Mouse (Mus musculus): ENCODE measurements around the gene Kbtbd13.

The Kbtbd13 gene

GRCm38 (mm10) chr9:65391613-65391964 is at the start of gene Kbtbd13:
Gene Kbtbd13 (minus strand): TSS chr9:65391652.
- peak; percentile 96 for DNase-seq

- DNase-seq: peak; percentile 99
These were observed 44.3 kb upstream of the Kbtbd13 start, which contains the start of gene Mtfmt for GRCm38 (mm10) chr9:65435671-65436301. Gene Mtfmt (plus strand): TSS chr9:65435782.

DNA sequence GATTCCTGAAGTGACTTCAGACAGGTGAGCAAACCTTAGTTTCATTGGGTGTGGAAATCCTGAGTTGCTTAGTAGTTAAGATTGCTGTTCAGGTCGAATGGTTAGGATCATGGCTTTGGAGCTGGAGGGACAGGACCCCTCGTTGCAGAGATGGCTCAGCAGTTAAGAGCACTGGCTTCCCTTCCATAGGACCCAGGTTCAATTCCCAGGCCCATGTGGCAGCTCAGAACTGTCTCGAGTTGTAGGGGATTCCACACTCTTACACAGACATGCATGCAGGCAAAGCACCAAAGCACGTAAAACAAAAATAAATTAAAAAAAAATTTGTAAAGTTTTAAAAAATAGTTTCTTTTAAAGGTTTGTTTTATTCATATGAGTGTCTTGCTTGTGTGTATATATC is 43.8 kb upstream of the Kbtbd13 start:
- DNase-seq: peak; percentile 89

GRCm38 (mm10) chr9:65434140-65434539 is 42.7 kb upstream of the Kbtbd13 start:
- DNase-seq: no peak

- DNase-seq: peak; percentile 96
These were observed 40.8 kb upstream of the Kbtbd13 start for GRCm38 (mm10) chr9:65432236-65432635.

GRCm38 (mm10) chr9:65430921-65431320 is 39.5 kb upstream of the Kbtbd13 start:
- peak; percentile 91 for DNase-seq

DNA sequence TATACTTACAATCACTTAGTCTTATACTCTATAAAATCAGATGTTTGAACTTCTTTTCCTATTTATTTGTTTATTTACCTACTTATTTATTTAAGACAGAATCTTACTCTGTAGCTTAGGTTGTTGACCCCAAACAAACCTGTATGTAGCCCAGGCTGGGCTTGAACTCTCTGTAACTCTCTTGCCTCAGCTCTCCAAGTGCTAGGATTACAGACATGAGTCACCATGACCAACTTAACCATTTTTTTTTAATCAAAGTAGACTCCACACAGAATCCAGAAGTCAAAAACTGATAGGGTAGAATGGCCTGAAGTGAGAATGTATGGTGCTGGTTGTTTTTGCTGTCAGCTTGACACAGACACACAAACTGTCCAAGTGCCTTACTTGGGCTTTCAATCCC is 38.9 kb upstream of the Kbtbd13 start:
- no peak for DNase-seq

GRCm38 (mm10) chr9:65428003-65428402 is 36.6 kb upstream of the Kbtbd13 start:
- DNase-seq: no peak

DNA sequence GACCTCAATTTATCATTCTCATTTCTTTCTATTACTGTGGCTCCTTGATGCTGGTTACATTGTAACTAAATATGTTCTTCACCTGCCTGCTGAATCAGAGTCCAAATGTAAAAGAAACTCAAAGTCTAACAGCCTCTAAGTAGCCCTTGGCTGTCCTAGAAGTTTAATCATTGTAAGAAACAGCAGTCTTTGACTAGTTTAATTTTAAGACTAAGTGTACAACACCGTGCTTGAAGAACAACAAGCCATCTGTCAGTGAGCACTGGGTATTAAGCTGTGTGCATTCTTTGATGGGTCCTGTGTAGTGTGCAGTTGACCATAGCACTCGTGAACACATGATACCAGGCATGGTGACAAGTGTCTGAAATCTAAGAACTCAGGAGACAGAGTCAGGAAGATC is 36.1 kb upstream of the Kbtbd13 start:
- DNase-seq: no peak

DNA sequence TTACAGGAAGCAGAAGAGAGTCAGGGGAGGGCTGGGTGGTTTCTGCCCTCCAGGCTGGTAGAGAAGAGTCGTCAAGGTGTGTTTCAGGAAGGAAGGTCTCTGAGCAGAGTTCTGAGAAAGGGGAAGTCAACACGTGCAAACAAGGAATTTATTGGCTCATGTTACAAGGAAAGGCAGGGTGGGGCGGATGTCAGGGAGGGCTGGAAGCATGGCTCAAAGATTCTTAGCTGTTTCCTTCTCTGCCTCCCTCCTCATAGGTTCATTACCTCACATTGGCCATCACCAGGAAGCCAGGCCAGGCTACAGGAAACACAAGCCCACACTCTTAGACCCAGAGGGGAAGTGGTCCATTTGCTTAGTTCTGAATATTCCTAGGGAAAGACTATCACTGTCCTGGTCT is 32.9 kb upstream of the Kbtbd13 start:
- no peak for DNase-seq

GRCm38 (mm10) chr9:65422760-65423501 is 31.5 kb upstream of the Kbtbd13 start, which contains the start of gene Slc51b:
Gene Slc51b (minus strand): TSS chr9:65422955.
- DNase-seq: no peak

DNA sequence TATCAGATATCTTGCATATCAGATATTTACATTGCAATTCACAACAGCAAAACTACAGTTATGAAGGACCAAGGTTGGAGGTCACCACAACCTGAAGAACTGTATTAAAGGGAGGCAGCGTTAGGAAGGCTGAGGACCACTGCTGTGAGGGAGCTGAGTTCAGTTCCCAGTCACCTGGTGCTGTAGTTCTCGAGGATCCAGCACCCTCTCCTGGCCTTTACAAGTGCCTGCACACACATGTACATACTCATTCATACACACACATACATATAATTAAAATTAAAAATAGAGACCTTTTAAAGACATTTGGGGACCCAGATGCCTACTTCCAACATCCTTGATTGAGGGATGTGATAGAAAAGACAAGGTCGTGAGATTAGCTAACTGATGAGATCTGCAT is 28.2 kb upstream of the Kbtbd13 start:
- DNase-seq: no peak

- no peak for DNase-seq
These were observed 26.3 kb upstream of the Kbtbd13 start for GRCm38 (mm10) chr9:65417738-65418137.

DNA sequence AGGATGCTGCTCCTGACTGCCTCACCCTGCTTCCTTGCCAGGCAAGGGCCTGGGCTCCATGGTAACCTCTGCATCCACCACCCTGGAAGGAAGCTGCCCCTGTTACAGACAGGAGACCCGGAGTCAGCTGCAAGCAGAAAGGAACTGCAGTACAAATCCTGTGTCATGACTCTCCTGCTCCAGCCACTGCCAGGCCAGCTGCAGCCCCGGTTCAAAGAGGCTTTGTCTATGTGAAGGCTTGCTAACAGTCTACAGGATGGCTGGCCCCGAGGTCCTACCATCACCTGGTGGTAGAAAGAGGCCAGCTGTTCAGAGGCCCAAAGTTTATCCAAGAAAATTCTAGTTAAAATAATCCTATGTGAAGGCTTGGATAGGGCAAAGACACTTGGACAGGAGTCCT is 19.9 kb upstream of the Kbtbd13 start:
- peak; percentile 66 for DNase-seq

DNA sequence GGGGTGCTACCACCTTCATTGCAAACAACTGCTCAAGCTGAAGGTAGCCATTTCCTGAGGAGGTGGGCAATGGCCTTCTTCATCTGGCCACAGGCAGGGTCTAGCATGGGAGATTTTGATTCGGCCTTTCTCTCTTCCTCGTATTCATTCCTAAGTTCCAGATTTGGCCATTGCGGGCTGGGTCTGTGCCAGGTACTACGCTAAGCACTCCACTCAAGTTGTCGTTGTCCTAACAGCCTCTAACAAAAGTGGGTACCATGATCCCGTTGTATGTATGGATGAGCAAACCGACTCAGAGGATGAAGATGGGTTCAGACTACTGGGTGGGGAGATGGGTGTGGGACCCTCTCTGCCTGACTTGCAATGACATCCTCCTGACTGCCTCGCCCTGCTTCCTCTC is 18.9 kb upstream of the Kbtbd13 start:
- DNase-seq: no peak

DNA sequence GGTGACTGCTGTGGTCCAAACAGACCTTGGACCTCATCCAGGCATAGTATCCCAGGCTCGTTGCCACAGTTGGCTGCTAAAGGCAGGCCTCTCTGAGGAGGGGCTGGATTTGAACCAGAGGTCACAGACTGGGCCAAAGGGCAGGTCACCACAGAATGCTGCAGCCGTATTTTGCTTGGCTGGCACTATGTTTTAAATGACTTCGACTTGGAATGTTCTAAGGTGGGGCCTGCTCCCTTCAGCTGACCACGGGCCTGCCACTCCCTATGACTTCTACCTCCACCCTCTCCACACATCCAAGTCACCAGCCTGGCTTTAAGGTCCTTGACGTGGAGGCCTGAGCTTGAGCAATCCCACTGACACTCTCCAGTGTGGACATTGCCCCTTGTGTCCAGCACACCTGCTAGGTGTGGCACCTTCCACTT is 17.4 kb upstream of the Kbtbd13 start:
- DNase-seq: peak; percentile 96

- DNase-seq: peak; percentile 81
These were observed 16.4 kb upstream of the Kbtbd13 start for GRCm38 (mm10) chr9:65407861-65408260.

- peak; percentile 82 for DNase-seq
These were observed 15.9 kb upstream of the Kbtbd13 start for GRCm38 (mm10) chr9:65407327-65407726.

DNA sequence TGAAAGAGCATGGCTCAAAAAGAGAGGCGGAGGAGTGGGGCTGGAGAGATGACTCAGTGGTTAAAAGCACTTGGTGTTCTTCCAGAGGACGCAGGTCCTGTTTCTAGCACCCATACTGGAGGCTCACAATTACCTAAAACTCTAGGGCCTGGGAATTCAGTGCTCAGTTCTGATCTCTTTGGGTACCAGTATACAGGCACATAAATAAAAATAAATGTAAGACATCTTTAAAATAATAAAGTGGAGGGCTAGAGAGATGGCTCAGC is 13.7 kb upstream of the Kbtbd13 start:
- peak; percentile 90 for DNase-seq

DNA sequence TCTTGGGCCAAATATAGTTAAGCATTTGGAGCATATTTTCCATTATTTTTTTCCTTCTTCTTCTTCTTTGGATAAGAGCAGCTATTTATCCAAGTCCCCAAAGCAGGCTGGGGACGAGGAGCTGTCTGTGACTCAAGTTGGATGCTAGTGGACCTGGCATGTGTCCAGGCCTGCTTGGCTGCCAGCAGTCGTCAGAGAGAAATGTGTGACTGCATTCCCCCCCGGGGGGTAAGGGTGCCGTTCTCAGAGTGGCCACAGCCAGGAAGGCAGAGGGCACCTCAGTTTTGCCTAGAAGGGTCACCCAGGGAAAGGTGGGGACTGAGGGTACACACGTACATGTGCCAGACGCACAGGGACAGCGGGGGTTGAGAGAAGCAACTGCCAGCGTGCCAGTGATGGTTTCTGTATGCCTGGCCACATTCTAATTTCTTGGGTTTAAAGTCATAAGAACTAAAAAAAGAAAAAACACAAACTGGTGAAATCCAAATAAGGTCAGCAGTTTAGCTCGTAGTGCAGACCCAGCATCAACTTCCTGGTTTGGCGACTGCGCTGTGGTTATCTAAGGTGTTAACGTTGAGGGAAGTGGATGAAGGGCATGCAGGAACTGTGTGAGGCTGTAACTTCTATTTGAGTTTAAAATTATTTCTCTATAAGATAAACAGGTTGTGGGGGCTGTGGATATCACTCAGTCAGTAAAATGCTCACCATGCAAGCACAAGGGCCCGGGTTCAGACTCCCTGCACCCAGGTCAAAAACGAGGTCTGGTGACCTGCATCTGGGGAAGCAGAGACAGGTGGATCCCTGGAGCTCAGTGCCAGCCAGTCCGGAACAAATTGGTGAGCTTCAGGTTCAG is 13.1 kb upstream of the Kbtbd13 start:
- peak; percentile 99 for DNase-seq

GRCm38 (mm10) chr9:65399934-65400333 is 8.5 kb upstream of the Kbtbd13 start:
- no peak for DNase-seq

DNA sequence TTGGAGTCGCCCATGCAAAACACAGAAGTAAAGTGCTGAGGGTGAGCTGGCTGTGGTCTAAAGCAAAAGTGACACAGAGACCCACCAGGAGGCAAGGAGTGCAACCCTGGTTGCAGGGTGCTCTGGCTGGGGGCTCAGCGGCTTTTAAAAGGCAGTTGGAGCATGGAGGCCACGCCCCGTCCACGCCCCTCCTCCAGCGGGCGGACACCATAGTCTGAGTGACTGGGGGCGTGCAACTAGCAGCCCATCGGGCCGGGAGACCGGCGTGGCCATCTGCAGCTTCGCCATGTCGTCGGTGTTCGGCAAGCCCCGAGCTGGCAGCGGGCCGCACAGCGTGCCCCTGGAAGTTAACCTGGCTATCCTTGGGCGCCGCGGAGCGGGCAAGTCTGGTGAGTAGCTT is 6.8 kb upstream of the Kbtbd13 start, which contains the start of gene Rasl12:
Rasl12 (plus strand) TSS at position 228 of the 400 bp plus-strand sequence.
- peak; percentile 99 for DNase-seq

DNA sequence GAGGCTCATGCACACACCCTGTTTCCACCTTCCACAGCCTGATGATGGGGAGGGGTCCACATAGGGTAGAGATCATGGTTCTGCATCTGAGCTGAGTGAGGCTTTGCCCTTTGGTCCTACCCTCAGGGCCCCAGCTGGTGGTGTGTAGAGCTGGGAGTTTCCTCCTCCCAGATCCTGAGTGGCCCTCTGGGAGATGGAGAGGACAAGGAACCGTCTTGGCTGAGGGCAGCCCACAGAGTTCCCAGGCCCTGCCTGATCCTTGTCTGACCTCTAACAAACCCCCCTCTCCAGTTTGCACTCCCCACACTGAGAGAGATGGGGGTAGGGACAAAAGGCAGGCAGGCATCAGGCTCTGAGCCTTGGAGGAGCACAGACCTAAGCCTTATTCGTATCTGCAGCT is 2.9 kb upstream of the Kbtbd13 start:
- DNase-seq: peak; percentile 98

GRCm38 (mm10) chr9:65393606-65394005 is 2.2 kb upstream of the Kbtbd13 start:
- DNase-seq: peak; percentile 98
